Mouse (Mus musculus): ENCODE measurements at regions not wholly inside any gene's neighbourhood (a gene's known extent, or its start where the extent isn't known, plus 50 kb on each side); places are given as distances from the start of the nearest gene placed in this dataset.
A peak's percentile ranks its signal among the peaks of the same experiment; 100 is the strongest.

GRCm38 (mm10) chr4:56122198-56122597 is 589.9 kb upstream of the Klf4 start:
- ATAC-seq = no peak
- no peak overlapping the region for H3K9ac ChIP-seq (ENCODE audit: low read length)

GRCm38 (mm10) chr4:56121664-56122063 is 589.4 kb upstream of the Klf4 start:
- no peaks in the 10 kb centered on the region for H3K9me3 ChIP-seq (replicated peaks; ENCODE audit: control insufficient read depth, low read length)
- H3K36me3 ChIP-seq (ENCODE audit: control insufficient read depth, insufficient read depth, low read length) = no peaks in the 10 kb centered on the region
- no peak overlapping the region for H3K4me2 ChIP-seq (ENCODE audit: low read length)
- H3K4me1 ChIP-seq (ENCODE audit: control insufficient read depth, insufficient read depth, low read length) = no peaks in the 10 kb centered on the region
- H3K27ac ChIP-seq (ENCODE audit: low read depth, low read length) = no peak overlapping the region
- H3K27me3 ChIP-seq (replicated peaks; ENCODE audit: control insufficient read depth, insufficient read depth, low read length) = no peaks in the 10 kb centered on the region
- no peak overlapping the region for H3K4me3 ChIP-seq (ENCODE audit: low read depth, low read length)
- no peak overlapping the region for H3K9ac ChIP-seq (ENCODE audit: low read length)
- no peak for ATAC-seq
- no peak for DNase-seq (ENCODE audit: low spot score)
- WGBS = 93% methylated on average over 5 of the region's 5 CpGs

More at GRCm38 (mm10) chr4:56122198-56122597, 589.9 kb upstream of the Klf4 start:
- H3K36me3 ChIP-seq (ENCODE audit: control insufficient read depth, insufficient read depth, low read length) = no peaks in the 10 kb centered on the region
- H3K4me1 ChIP-seq (ENCODE audit: control insufficient read depth, insufficient read depth, low read length) = no peaks in the 10 kb centered on the region
- H3K27ac ChIP-seq (ENCODE audit: low read depth, low read length) = no peak overlapping the region
- no peak overlapping the region for H3K4me2 ChIP-seq (ENCODE audit: low read length)
- no peak for DNase-seq (ENCODE audit: low spot score)
- 94% methylated on average over 5 of the region's 5 CpGs for WGBS
- no peak overlapping the region for H3K4me3 ChIP-seq (ENCODE audit: low read depth, low read length)
- H3K9me3 ChIP-seq (replicated peaks; ENCODE audit: control insufficient read depth, low read length) = no peaks in the 10 kb centered on the region
- no peaks in the 10 kb centered on the region for H3K27me3 ChIP-seq (replicated peaks; ENCODE audit: control insufficient read depth, insufficient read depth, low read length)

GRCm38 (mm10) chr4:56120357-56120756 is 588.1 kb upstream of the Klf4 start:
- H3K4me2 ChIP-seq (ENCODE audit: low read length) = no peak overlapping the region
- no peak overlapping the region for H3K27ac ChIP-seq (ENCODE audit: low read depth, low read length)
- H3K4me1 ChIP-seq (ENCODE audit: control insufficient read depth, insufficient read depth, low read length) = no peaks in the 10 kb centered on the region
- no peaks in the 10 kb centered on the region for H3K36me3 ChIP-seq (ENCODE audit: control insufficient read depth, insufficient read depth, low read length)
- no peak for ATAC-seq
- H3K27me3 ChIP-seq (replicated peaks; ENCODE audit: control insufficient read depth, insufficient read depth, low read length) = no peaks in the 10 kb centered on the region
- 90% methylated on average over 11 of the region's 11 CpGs for WGBS
- no peaks in the 10 kb centered on the region for H3K9me3 ChIP-seq (replicated peaks; ENCODE audit: control insufficient read depth, low read length)
- DNase-seq (ENCODE audit: low spot score) = no peak
- H3K9ac ChIP-seq (ENCODE audit: low read length) = no peak overlapping the region
- H3K4me3 ChIP-seq (ENCODE audit: low read depth, low read length) = no peak overlapping the region

DNA sequence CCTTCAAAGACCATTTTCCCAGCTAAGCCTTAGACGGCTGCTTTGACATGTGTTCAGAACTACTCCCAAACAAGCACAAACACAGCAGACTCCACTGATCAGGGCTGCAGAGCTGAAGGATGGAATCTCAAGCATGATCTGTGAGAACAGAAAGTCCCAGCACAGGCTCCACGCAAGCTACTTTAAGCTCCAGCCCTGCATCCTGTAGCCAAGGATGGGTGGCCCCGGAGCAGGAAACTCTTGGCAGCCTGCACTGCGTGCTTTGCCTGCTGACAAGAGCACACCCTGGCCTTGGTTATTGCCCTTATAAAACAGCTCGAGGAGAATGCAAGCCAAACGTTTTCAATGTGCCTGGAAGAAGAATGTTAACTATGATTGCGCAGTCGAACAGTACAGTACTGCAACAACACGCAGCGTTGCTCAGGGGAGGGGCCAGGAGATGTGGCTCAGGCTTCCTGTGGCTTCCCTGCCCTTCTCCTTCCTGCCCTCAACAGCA is 581.5 kb upstream of the Klf4 start:
- Histone ChIP-seq H3K4me2 (ENCODE audit: low read length) (peak overlapping the region; percentile 20; the same call in 1 of the 2 replicates), H3K27ac (ENCODE audit: low read depth, low read length) (no peak overlapping the region), H3K9me3 (replicated peaks; ENCODE audit: control insufficient read depth, low read length) (no peaks in the 10 kb centered on the region), H3K27me3 (replicated peaks; ENCODE audit: control insufficient read depth, insufficient read depth, low read length) (no peaks in the 10 kb centered on the region), H3K36me3 (ENCODE audit: control insufficient read depth, insufficient read depth, low read length) (no peaks in the 10 kb centered on the region), H3K4me1 (ENCODE audit: control insufficient read depth, insufficient read depth, low read length) (peaks cover 10% of the 10 kb centered on the region; the same call in 1 of the 2 replicates), H3K4me3 (ENCODE audit: low read depth, low read length) (no peak overlapping the region), H3K9ac (ENCODE audit: low read length) (no peak overlapping the region)
- peak; percentile 59 for DNase-seq (ENCODE audit: low spot score)
- ATAC-seq = peak; percentile 67
- 52% methylated on average over 10 of the region's 10 CpGs for WGBS

DNA sequence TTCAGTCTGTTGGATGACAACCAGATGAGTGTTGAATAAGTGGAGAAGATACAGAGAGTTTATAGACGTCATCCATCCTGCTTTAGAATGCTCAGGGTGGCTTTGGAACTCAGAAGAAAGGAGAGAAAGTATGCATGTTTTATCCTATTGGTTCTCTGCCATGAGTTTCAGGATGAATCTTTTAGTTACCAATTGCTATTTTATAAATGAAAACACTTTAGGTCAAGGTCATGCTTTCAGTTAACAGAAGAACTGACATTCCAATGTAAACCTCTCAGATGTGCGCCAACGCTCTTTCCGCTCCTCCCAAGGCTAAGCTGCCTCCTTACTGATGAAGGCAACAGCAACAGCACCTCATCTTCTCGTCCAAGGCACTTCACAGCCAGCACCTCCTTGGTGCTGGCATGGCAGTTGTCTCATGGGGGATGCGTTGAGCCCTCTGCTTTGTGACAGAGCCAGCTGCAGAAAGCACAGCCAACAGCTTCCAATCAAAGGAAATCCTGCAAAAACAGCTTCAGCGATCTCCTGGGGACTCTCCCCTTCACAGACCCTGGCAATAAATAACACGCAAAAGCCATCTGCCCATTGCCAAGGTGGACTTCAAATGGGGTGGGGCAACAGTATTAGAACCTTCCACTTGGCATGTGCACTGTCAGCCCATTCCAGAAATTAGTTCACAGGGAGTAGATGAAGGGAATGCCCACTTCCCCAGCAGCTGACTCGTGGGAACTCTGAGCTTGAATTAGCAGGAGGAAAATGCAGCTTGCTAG is 580.9 kb upstream of the Klf4 start:
- Histone ChIP-seq H3K4me2 (ENCODE audit: low read length) (peak overlapping the region; percentile 20; the same call in 1 of the 2 replicates), H3K27ac (ENCODE audit: low read depth, low read length) (0 out of 2 replicates have a peak overlapping the region, but pooled peaks have one; percentile 11), H3K4me3 (ENCODE audit: low read depth, low read length) (no peak overlapping the region), H3K27me3 (replicated peaks; ENCODE audit: control insufficient read depth, insufficient read depth, low read length) (no peaks in the 10 kb centered on the region), H3K9me3 (replicated peaks; ENCODE audit: control insufficient read depth, low read length) (no peaks in the 10 kb centered on the region), H3K36me3 (ENCODE audit: control insufficient read depth, insufficient read depth, low read length) (no peaks in the 10 kb centered on the region), H3K9ac (ENCODE audit: low read length) (no peak overlapping the region), H3K4me1 (ENCODE audit: control insufficient read depth, insufficient read depth, low read length) (peaks cover 10% of the 10 kb centered on the region; the same call in 1 of the 2 replicates)
- no peak for DNase-seq (ENCODE audit: low spot score)
- ATAC-seq = peak; percentile 65
- WGBS = 62% methylated on average over 9 of the region's 9 CpGs

GRCm38 (mm10) chr4:56106962-56107361 is 574.7 kb upstream of the Klf4 start:
- 81% methylated on average over 4 of the region's 4 CpGs for WGBS
- Histone ChIP-seq H3K9me3 (replicated peaks; ENCODE audit: control insufficient read depth, low read length) (no peaks in the 10 kb centered on the region), H3K4me1 (ENCODE audit: control insufficient read depth, insufficient read depth, low read length) (no peaks in the 10 kb centered on the region), H3K36me3 (ENCODE audit: control insufficient read depth, insufficient read depth, low read length) (no peaks in the 10 kb centered on the region), H3K27ac (ENCODE audit: low read depth, low read length) (no peak overlapping the region), H3K4me3 (ENCODE audit: low read depth, low read length) (no peak overlapping the region), H3K4me2 (ENCODE audit: low read length) (no peak overlapping the region), H3K9ac (ENCODE audit: low read length) (no peak overlapping the region), H3K27me3 (replicated peaks; ENCODE audit: control insufficient read depth, insufficient read depth, low read length) (no peaks in the 10 kb centered on the region)
- ATAC-seq (no peak), DNase-seq (ENCODE audit: low spot score) (no peak)

DNA sequence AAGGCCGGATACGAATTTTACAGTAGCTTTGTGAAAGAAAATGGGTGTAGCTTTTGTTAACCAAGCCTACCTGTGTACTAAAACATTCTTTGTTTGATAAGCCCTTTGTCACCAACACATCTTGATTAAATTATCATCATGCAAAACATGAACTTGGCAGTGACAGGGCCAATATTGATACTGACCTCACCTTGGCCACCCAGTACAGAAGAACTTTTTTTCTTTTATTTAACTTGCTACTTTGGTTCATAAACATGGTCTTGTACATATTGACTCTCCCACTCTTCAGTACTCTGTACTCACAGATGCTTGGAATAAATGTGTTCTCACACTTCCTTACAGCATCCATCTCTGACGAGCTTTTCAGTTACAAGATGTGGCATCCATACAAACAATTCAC is 570.0 kb upstream of the Klf4 start:
- no peak for ATAC-seq
- DNase-seq (ENCODE audit: low spot score) = no peak
- no peak overlapping the region for H3K27ac ChIP-seq (ENCODE audit: low read depth, low read length)
- H3K4me3 ChIP-seq (ENCODE audit: low read depth, low read length) = no peak overlapping the region
- H3K9ac ChIP-seq (ENCODE audit: low read length) = no peak overlapping the region
- H3K4me2 ChIP-seq (ENCODE audit: low read length) = no peak overlapping the region
- H3K9me3 ChIP-seq (replicated peaks; ENCODE audit: control insufficient read depth, low read length) = no peaks in the 10 kb centered on the region
- no peaks in the 10 kb centered on the region for H3K27me3 ChIP-seq (replicated peaks; ENCODE audit: control insufficient read depth, insufficient read depth, low read length)
- 80% methylated on average over 3 of the region's 3 CpGs for WGBS
- no peaks in the 10 kb centered on the region for H3K36me3 ChIP-seq (ENCODE audit: control insufficient read depth, insufficient read depth, low read length)
- H3K4me1 ChIP-seq (ENCODE audit: control insufficient read depth, insufficient read depth, low read length) = no peaks in the 10 kb centered on the region

GRCm38 (mm10) chr4:56090796-56091195 is 558.5 kb upstream of the Klf4 start:
- peaks cover 7% of the 10 kb centered on the region; the same call in 1 of the 2 replicates for H3K4me1 ChIP-seq (ENCODE audit: control insufficient read depth, insufficient read depth, low read length)
- no peaks in the 10 kb centered on the region for H3K9me3 ChIP-seq (replicated peaks; ENCODE audit: control insufficient read depth, low read length)
- ATAC-seq (no peak), DNase-seq (ENCODE audit: low spot score) (peak; percentile 23)
- no peak overlapping the region for H3K27ac ChIP-seq (ENCODE audit: low read depth, low read length)
- no peak overlapping the region for H3K4me2 ChIP-seq (ENCODE audit: low read length)
- H3K4me3 ChIP-seq (ENCODE audit: low read depth, low read length) = no peak overlapping the region
- no peak overlapping the region for H3K9ac ChIP-seq (ENCODE audit: low read length)
- WGBS = 95% methylated on average over 1 of the region's 1 CpGs
- H3K36me3 ChIP-seq (ENCODE audit: control insufficient read depth, insufficient read depth, low read length) = no peaks in the 10 kb centered on the region
- H3K27me3 ChIP-seq (replicated peaks; ENCODE audit: control insufficient read depth, insufficient read depth, low read length) = no peaks in the 10 kb centered on the region

- peak; percentile 97 for ATAC-seq
- peak; percentile 94 for DNase-seq (ENCODE audit: low spot score)
- 39% methylated on average over 4 of the region's 4 CpGs for WGBS
Observed at GRCm38 (mm10) chr4:56088701-56089100, 556.4 kb upstream of the Klf4 start.

More at GRCm38 (mm10) chr4:56088701-56089100, 556.4 kb upstream of the Klf4 start:
- Histone ChIP-seq H3K4me3 (ENCODE audit: low read depth, low read length) (no peak overlapping the region), H3K9ac (ENCODE audit: low read length) (no peak overlapping the region), H3K27ac (ENCODE audit: low read depth, low read length) (peak overlapping the region; percentile 23; the same call in 1 of the 2 replicates), H3K4me2 (ENCODE audit: low read length) (no peak overlapping the region), H3K27me3 (replicated peaks; ENCODE audit: control insufficient read depth, insufficient read depth, low read length) (no peaks in the 10 kb centered on the region), H3K36me3 (ENCODE audit: control insufficient read depth, insufficient read depth, low read length) (no peaks in the 10 kb centered on the region), H3K9me3 (replicated peaks; ENCODE audit: control insufficient read depth, low read length) (no peaks in the 10 kb centered on the region), H3K4me1 (ENCODE audit: control insufficient read depth, insufficient read depth, low read length) (peaks cover 7% of the 10 kb centered on the region; the same call in 1 of the 2 replicates)

Measured in forebrain, embryonic 14.5 days (tissue).